In the genomic region with DNA sequence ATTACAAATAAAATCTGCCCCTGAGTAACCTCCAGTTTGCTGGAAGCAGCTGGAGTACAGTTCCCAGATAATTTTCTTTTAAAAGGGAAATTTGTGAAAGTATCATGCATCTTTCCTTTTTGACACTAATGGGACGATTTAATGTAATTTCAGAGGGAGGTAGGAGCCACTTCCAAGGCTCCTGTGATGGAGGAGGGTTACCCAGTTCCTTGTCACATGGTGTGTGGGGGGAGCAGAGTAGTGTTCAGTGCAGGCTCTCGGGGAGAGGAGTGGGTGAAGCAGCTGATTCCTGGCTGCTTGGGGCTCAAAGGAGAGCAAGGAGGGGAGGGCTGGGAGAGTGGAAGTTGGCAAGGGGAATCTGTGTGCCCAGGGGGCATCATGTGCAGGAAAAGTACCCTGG, we compare ENCODE assay signal across 13 mouse cellular contexts.
"Had no signal": no experiment of that assay in that cellular context is flagged by ENCODE, and none has a peak within 500 bp of the region (broad histone marks: within the 10 kb centered on the region; RNA-seq: fewer than 3 reads in every experiment).

No protein-coding gene starts in this region.

- DNase-seq: kidney, postnatal 10 days; kidney, postnatal 4 days; lung, adult 2 months; lung, postnatal 4 days; thymus, adult 18-20 months; thymus, postnatal 14 days had no signal

- H3K9me3 ChIP-seq: limb, embryonic 10.5 days; liver, embryonic 15.5 days; midbrain, embryonic 13.5 days had no signal

- H3K27me3 ChIP-seq: liver, embryonic 15.5 days; midbrain, embryonic 13.5 days had no signal

- H3K4me2 ChIP-seq: liver, embryonic 11.5 days; liver, embryonic 15.5 days; midbrain, embryonic 13.5 days had no signal

- ATAC-seq: lung, postnatal 0 days; midbrain, embryonic 13.5 days had no signal

- H3K4me1 ChIP-seq: liver, embryonic 15.5 days; megakaryocyte, embryonic 14.5 days had no signal

- H3K9ac ChIP-seq: liver, embryonic 15.5 days; midbrain, embryonic 13.5 days had no signal

- H3K27ac ChIP-seq: left cerebral cortex, adult 2 months; limb, embryonic 10.5 days; liver, embryonic 15.5 days; midbrain, embryonic 13.5 days had no signal

- H3K4me3 ChIP-seq: left cerebral cortex, adult 2 months; limb, embryonic 10.5 days; liver, embryonic 15.5 days; megakaryocyte, embryonic 14.5 days; midbrain, embryonic 13.5 days had no signal

- H3K36me3 ChIP-seq: limb, embryonic 10.5 days; liver, embryonic 15.5 days; midbrain, embryonic 13.5 days had no signal
